Mouse (Mus musculus) adrenal gland, adult 8-10 months (tissue): Measurements from ENCODE around the gene Ptch2. TPM values are rescaled to one million over a fixed set of nuclear protein-coding genes. Genes with fewer than 3 reads are reported as not detected.

Source experiments
- DNase-seq: peaks from one replicate; pipeline ENCODE4 v3.0.0; 2022
- total RNA-seq, 4 experiments: library from RNA; stranded (reverse); gene quantifications; 2 replicates each; pipeline ENCODE4 v1.2.4; 2022

Gene Ptch2
- 1 to 10 TPM; 3.8 to 9.0 (median 8.3) TPM for total RNA-seq

DNA sequence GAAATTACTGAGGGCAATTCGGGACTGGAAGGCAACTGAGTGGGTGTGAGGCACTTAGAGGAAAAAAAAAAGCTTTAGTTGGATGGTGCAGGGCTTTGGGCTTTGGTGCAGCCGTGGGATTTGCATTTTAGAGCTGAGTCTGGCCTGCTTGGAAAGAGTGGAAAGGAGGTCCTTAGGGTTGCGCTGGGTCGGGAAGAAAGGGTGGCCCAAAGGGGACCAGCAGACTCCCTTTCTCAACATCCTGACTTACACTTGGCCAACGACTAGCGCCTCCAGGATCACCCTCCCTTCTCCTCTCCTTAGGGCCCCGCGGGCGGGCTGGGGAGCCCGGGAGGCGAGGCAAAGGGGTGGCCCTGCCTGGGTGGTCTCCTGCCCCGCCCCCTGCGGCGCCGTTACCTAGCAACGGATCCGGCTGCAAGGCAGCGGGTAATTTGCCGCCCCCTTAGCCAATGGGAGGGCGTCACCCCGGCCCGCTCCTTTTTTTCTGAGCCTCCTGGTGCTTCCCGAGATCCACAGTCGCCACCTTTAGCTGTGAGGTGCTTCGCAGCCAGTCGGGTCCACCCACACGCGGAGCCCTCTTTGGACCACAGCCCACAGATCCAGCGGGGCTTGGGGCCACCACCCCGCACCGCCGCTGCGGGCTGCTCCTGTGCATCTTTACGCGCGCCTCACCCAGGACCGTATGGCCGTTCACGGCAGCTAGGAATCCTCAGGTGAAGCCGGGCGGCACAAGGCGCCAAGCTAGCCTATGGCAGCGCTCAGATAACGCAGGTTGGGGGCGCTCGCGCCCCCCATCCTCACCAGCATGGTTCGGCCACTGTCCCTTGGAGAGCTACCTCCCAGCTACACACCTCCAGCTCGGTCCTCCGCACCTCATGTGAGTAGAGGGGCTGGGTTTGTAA, at the start of gene Ptch2:
TSS of gene Ptch2 (plus strand) at position 525 of the 902 bp plus-strand sequence.
- DNase-seq, result peak; percentile 57

DNA sequence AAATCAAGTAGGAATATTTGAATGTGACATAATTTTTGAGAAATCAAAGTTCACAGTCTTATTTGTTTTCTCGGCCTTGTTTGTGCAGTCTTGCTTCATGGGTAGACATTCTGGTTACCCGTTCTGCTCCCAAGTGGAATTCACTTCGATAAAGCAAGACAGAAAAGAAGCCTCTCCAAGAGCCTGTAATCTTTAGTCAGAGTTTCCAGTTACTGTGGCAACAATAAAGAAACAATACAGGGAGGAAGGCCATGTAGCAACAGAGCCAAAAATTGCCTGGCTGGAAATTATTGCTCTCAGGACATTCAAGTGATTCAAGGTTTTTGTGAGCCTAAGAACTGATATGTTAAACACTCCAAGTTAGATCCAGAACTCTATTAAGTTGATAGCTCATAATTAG, 47.0 kb upstream of the Ptch2 start:
- peak; percentile 53 for DNase-seq

DNA sequence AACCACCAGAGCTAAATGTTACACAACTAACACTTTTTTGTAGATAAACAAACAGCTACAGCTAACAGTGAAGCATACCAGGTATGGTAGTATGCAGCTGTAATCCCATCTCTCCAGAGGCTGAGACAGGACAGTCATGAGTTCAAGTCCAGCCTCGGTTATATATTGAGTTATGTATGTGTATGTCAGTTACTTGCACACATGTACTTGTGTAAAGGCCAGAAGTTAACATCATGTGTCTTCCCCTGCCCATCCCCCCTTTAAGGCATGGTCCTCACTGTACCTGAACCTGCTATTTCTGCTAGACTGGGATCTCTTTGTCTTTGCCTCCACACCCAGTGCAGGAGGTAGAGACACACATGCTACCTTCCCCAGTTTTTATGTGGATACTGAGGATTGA, 46.4 kb upstream of the Ptch2 start:
- no peak for DNase-seq

DNA sequence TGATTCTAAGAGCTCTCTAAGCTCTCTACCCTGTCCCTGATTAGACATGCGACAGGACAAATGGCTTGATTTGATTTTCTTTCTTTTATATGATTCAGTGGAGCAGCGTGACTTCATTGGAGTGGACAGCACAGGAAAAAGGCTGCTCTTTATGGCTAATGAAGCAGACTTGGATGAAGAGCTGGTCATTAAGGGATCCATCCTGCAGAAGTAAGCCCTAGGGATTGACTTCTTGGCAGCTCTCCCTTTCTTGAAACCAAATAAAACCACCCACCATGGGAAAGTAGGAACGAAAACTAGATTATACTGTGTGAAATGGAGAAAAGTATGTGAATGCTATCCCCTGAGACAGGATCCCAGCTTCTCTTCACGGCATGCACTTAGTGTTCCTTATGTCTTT, 43.2 kb upstream of the Ptch2 start:
- DNase-seq, result no peak

DNA sequence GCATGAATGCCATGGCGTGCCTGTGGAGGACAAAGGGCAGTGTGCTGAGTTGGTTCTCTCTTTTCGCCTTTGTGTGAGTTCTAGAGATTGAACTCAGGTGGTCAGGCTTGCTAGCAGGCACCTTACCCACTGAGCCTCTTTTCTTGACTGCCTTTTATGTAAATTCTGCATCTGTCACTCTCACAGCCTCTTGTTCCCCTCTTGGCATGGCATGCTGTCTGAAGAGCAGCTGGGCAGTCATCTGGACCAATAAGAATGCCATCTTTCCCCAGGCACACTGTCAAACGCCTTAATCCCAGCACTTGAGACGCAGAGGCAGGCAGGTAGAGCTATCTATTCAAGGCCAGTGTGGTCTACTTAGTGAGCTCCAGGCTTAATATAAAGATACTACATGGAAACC, 41.9 kb upstream of the Ptch2 start:
- DNase-seq, result no peak

GRCm38 (mm10) chr4:117056102-117056501, 39.8 kb upstream of the Ptch2 start:
- DNase-seq, result no peak

GRCm38 (mm10) chr4:117056514-117056913, 39.4 kb upstream of the Ptch2 start:
- no peak for DNase-seq

DNA sequence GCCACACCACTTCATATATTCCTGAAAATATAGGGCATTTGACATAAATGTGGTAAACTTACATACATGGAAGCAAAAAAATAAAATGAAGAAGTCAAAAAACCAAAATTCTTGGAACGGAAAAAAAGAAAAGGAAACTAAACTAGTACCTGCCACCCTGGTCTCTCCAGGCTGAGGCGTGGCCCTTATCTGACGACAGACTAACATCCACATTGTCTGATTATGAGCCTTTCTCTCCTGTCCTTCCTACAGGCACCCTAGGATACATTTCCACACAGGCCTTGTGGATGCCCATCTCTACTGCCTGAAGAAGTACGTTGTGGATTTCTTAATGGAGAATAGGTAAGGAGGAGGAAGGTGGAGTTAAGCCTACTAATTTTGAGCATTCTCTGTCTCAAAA, 37.4 kb upstream of the Ptch2 start:
- DNase-seq, result no peak

GRCm38 (mm10) chr4:117062700-117063390, 33.0 kb upstream of the Ptch2 start:
- DNase-seq, result no peak

- DNase-seq, result no peak
Measured at GRCm38 (mm10) chr4:117068035-117068434, 27.8 kb upstream of the Ptch2 start.

DNA sequence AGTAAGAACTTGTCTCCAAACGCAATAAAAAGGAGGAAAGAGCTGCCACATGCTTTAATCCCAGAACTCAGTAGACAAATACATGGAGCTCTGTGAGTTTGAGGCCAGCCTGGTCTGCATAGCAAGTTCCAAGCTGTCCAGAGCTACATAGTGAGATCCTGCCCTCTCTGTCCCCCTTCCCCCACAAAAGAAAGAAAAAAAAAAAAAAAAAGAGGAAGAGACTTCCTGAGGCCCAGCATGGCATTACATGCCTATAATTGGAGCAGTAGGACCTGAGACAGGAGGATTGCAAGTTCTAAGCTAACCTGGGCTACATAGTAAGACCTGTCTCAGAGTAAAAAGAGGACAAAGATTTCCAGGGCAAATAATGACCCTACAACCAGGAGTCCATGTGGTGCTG, 26.2 kb upstream of the Ptch2 start:
- no peak for DNase-seq

DNA sequence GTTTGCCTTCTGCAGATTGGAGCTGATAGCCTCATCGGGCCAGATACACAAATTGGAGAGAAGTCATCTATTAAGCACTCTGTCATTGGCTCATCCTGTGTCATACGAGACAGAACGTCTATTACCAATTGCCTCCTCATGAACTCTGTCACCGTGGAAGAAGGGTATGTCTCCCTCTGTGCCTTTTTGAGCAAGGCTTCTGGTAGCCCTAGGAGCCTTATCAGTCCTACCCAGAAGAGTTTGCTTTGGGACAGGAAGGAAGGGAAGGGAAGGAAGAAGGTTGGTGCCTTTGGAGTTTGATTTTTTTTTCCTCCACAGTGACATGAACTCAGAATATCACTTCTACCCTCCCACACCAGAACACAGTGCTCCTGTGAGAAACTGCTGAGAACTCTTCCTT, 25.3 kb upstream of the Ptch2 start:
- no peak for DNase-seq

DNA sequence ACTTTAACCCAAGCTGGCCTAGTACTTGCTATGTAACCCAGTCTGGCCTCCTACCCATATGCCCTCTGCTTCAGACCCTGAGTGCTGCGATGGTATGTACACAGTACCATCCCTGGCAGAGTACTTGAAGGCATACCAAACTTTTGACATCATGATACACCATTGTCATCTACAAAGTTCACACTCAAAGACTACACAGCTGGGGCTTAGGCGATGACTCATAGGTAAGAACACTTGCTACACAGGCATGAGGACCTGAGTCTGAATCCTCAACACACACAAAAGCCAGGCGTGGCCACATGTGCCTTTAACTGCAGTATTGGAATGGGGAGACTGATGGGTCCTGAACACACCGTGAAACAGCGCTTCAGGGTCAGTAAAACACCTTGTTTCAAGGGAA, 24.7 kb upstream of the Ptch2 start:
- no peak for DNase-seq

DNA sequence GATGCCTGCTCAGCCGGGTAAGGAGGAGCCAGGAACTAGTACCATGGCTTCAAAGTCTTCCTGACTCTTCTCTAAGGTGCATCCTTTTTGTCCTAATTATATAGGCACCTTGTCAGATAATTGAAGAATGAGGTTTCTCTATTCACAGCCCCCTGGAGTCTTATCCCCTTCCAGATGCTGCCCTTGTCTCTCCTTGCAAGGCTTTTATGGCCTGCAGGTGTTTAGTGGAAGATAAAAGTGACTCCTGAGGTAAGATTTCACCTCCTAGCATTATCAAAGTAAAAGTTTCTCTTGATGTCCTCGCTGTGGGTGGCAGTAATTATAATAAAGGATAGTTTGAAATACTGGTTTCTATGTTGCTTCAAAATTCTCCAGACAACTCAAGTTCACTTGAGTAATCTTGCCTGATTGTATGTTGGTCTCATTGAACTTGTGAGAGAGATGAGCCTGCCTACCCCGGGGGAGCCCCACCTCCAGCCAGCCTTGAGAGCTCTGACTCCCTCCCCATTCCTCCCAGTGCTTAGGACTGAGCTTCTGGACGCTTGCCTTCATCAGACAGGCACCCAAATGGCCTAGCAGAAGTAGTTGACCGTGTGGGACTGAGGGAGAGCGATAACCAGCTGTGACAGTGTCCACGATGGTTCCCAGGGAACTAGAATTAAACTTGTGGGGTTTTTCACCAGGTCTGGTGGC, 7.8 kb upstream of the Ptch2 start:
- DNase-seq, result peak; percentile 23

DNA sequence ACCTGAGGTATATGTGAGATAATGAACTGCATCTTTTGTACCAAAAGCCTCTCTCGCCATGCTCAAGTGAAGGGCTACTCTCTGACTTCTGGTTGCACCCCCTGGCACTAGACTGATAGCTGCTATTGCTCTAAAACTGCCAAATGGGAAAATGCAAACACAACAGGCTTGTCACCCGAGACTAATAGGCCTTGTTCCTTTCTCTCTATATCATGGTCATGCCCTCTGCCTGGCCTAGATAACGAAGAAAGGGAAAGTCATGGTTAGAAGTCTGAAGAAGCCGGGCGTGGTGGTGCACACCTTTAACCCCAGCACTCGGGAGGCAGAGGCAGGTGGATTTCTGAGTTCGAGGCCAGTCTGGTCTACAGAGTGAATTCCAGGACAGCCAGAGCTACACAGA, 5.3 kb upstream of the Ptch2 start:
- DNase-seq, result no peak

DNA sequence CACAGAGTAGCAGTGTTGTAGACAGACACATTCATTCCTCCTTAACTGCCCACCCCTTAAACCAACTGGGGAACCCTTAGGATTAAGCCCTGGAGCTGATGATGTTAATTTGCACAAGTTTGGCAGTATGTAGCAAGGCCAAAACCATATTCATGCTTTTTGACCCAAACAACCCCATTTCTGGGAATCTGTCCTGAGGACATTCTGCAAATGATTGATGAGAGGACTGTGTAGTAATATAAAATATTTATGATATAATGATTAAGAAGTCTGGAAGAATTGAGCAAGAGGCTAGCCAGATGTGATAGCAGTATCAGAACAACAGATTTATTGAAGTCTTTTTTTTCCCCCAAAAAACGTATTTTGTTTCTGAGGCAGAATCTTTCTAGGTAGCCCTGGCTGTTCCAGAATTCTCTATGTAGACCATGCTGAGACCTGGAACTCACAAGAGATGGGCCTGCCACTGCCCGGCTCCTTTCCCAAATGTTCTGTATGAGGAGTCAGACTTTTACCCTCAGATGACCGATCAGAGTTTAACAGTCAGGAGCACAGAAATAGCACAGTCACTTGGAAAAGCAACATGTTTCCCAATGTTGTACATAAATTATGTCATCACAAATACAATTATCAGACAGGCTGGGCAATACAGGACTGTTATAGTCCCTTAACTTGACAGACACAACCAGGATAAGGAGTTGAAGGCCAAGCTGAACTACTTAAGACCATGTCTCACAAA, 1.1 kb upstream of the Ptch2 start:
- DNase-seq, result no peak

DNA sequence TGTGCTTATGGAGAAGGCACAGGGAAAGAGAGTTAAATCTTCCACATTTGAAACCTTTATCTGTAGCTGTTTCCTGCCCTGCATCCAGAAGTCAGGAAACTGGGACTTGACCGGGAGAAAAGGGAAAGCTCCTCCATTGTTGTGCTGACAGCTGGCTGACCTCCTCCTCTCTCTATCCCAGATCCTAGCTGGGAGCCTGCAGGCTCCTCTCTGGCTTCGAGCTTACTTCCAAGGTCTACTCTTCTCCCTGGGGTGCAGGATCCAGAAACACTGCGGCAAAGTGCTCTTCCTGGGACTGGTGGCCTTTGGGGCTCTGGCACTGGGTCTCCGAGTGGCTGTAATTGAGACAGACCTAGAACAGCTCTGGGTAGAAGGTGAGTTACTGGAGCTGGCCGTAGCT, 791 bp downstream of the Ptch2 start:
- DNase-seq, result no peak

GRCm38 (mm10) chr4:117097969-117098763, 2.3 kb downstream of the Ptch2 start:
- DNase-seq, result no peak

DNA sequence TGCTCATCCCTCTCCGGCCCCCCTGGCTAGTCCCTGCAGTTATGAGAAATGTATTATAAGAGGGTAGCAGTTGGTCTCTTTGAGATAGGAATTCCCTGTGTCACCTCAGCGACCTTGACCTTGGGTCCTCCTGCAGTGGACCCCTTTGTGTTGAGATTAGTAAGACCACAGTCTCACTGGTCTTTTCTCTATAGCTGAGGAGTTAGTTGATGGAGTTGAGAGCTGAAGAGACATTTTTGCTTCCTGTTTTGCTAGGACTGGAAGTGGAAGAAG, 2.8 kb downstream of the Ptch2 start:
- no peak for DNase-seq

DNA sequence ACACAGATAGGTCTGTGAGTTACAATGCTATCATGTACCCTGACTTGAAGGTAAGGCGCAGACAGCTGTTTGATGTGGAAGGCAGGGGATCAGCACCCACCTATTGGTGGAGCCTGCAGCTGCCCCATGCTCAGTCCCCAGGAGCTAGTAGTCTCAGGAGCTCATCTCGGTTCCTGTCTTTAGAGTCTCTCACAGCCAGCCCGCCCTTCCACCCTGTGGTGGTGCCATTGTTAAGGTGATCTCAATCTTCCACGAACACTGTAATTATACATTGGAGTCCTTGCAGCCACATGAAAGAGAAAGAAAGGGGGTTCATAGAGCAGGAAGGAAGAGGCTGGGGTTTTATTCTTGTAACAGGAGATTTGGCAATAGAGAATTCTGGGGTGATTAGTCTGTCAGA, 4.2 kb downstream of the Ptch2 start:
- no peak for DNase-seq

GRCm38 (mm10) chr4:117101218-117101617, 5.3 kb downstream of the Ptch2 start:
- DNase-seq, result no peak

DNA sequence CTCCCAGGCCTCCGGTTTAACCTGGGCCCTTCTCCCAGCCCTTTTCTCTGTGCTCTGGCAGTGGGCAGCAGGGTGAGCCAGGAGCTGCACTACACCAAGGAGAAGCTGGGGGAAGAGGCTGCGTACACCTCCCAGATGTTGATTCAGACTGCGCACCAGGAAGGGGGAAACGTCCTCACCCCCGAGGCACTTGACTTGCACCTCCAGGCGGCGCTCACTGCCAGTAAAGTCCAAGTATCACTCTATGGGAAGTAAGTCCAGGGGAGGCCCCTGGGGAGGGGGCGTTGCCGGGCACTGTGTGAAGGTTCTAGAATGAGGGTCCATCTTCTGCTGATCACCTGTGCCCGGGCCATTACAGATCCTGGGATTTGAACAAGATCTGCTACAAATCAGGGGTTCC, 8.8 kb downstream of the Ptch2 start:
- no peak for DNase-seq
